Mouse (Mus musculus) E14TG2a.4 (cell line): ENCODE measurements around the gene Mxd3.

Experiments
- H3K27me3 ChIP-seq: 2 replicates; pipeline ENCODE4 v1.6.1; 2014; ENCODE audit warnings: low read length, control low read depth; ENCODE audit not compliant: insufficient read depth
- H3K36me3 ChIP-seq: 2 replicates; pipeline ENCODE4 v1.6.1; 2014; ENCODE audit warnings: low read length, control low read depth; ENCODE audit not compliant: insufficient read depth
- H3K4me1 ChIP-seq: replicated peaks from 2 replicates; pipeline ENCODE4 v1.6.1; 2014; ENCODE audit warnings: low read depth, low read length, control low read depth
- H3K4me3 ChIP-seq: replicated peaks from 2 replicates; pipeline ENCODE4 v1.5.1; 2014; ENCODE audit warnings: mild to moderate bottlenecking, low read length
- H3K9me3 ChIP-seq: 2 replicates; pipeline ENCODE4 v1.6.1; 2014; ENCODE audit warnings: low read length, control low read depth
- CTCF ChIP-seq: conservative IDR thresholded peaks from 2 replicates; pipeline ENCODE4 v1.5.1; 2014; ENCODE audit warnings: low read length
- NANOG ChIP-seq: IDR thresholded peaks from 2 replicates; pipeline ENCODE4 v1.6.1; 2014; ENCODE audit warnings: borderline replicate concordance, low read length, mixed read lengths
- POU5F1 ChIP-seq: IDR thresholded peaks from 2 replicates; pipeline ENCODE4 v1.6.1; 2014; ENCODE audit warnings: low read length, borderline replicate concordance

The Mxd3 gene

DNA sequence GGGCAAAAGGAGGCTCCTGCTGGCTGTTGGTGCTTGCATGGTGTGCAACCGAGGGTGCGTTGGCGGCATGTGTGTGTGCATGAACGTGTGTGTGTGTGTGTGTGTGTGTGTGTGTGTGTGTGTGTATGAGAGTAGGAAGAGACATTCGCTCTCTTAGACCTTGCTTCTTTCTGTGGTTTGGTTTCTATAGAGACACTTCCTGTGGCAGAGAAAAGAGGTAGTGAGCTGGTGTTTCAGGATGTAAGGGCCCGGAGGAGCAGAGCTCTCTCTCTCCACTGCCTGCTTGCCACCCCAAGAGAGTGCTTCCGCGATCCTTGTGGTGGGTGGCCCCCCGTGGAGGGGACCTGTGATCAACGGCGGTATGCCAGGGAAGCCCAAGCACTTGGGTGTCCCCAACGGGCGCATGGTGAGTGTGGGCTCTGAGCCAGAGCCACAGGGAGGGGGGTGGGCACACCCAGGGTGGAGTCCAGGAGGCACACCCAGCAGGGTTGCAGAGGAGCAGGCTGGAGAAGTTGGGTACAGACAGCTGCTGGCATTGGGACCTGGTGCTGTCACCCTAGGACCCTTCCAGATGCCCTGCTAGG is 40.0 kb upstream of the Mxd3 start, which contains the start of gene Rgs14:
Rgs14 (plus strand) TSS at position 202 of the 584 bp plus-strand sequence.
- Histone ChIP-seq H3K27me3 (peaks cover 50% of the 10 kb centered on the region), H3K4me1 (peaks cover 11% of the 10 kb centered on the region), H3K9me3 (no peaks in the 10 kb centered on the region), H3K36me3 (no peaks in the 10 kb centered on the region), H3K4me3 (peak within 1 kb of the TSS; percentile 35; the same call in 1 of the 2 replicates)
- TF ChIP-seq NANOG (no peak), POU5F1 (no peak), CTCF (no peak)

DNA sequence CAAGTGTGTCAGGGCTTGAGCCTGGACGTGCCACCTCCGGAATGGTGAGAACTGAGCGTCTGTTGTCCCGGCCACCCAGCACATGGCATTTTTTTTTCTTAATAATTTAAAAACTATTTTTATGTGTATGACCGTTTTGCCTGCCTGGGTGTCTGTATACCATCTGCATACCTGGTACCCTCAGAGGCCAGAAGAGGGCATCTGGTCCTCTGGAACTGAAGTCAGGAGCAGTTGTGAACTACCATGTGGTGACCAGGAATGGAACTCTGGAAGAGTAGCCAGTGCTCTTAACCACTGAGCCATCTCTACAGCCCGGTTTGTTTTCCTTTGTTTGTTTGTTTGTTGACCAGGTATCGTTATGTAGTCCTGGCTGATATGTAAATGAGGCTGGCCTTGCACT is 38.8 kb upstream of the Mxd3 start:
- Histone ChIP-seq H3K4me1 (peaks cover 14% of the 10 kb centered on the region), H3K27me3 (peaks cover 37% of the 10 kb centered on the region), H3K4me3 (no peak overlapping the region), H3K36me3 (no peaks in the 10 kb centered on the region), H3K9me3 (no peaks in the 10 kb centered on the region)
- no peak for TF ChIP-seq POU5F1
- no peak for TF ChIP-seq NANOG
- TF ChIP-seq CTCF, result no peak

DNA sequence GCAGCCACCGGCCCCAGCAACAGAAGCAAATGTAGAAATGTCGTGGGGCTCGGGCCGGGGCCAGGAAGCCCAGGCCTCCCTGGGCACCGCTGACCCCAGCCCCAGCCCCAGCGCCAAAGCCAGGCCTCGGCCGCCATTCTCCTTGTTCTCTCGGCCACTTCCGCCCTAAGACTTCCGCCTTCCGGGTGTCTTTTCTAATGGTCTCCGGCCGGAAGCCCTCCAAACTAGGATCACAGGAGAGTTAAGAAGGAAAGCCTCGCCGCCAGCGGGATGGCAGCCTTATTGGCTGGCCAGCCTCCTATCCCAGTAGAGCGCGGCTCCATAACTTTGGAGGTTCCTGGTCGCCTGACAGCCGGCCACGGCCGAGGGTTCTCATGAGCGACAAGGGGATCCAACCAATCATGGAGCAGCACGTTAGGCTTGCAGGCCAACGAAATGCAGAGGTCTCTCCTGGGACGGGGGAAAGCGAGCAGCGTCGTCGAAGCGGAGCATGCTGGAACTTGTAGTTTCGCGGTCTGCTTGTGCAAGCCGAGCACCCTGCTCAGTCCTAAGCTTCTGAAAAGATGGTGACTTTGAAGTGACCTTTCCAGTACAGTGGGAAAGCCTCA is 32.9 kb upstream of the Mxd3 start, which contains the start of gene Lman2:
Lman2 (minus strand) TSS at position 331 of the 608 bp plus-strand sequence.
- H3K4me3 ChIP-seq, result peak within 1 kb of the TSS; percentile 99

DNA sequence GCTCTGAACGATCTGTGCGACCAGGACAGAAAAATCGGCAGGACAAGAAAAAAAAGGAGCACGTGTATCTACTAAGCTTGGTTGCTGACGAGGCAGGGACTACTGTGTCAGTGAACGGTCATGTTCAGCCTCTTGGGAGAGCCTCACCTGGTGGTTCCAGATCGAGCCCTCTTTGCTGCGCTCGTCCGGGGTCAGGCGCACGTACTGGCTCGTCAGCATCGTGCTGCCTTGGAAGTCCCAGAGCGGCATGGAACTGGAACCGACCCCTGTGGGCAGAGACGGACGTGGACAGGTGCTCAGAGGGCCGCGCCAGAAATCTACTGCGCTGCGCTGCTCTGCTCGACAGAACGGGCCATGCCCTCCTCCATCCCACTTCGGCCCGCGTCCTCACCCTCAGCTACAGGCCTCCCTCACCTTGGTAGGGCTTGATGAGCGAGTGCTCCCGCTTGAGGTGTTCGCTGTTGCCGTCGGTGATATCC is 32.4 kb upstream of the Mxd3 start:
- TF ChIP-seq NANOG, result no peak
- no peak for TF ChIP-seq CTCF
- TF ChIP-seq POU5F1, result no peak
- Histone ChIP-seq H3K27me3 (no peaks in the 10 kb centered on the region), H3K4me3 (peak overlapping the region; percentile 99), H3K4me1 (peaks cover 49% of the 10 kb centered on the region), H3K36me3 (peaks cover 42% of the 10 kb centered on the region), H3K9me3 (no peaks in the 10 kb centered on the region)

More for the DNA sequence above, 32.9 kb upstream of the Mxd3 start, which contains the start of gene Lman2:
- Histone ChIP-seq H3K27me3 (no peaks in the 10 kb centered on the region), H3K36me3 (peaks cover 37% of the 10 kb centered on the region), H3K4me1 (peaks cover 48% of the 10 kb centered on the region), H3K9me3 (no peaks in the 10 kb centered on the region)
- no peak for TF ChIP-seq CTCF
- no peak for TF ChIP-seq POU5F1
- TF ChIP-seq NANOG, result no peak

- H3K4me1 ChIP-seq, result peaks cover 54% of the 10 kb centered on the region
- TF ChIP-seq NANOG, result no peak
- no peak for TF ChIP-seq CTCF
- no peak for TF ChIP-seq POU5F1
- peaks cover 50% of the 10 kb centered on the region for H3K36me3 ChIP-seq
- no peaks in the 10 kb centered on the region for H3K9me3 ChIP-seq
- H3K27me3 ChIP-seq, result no peaks in the 10 kb centered on the region
- peak overlapping the region; percentile 99 for H3K4me3 ChIP-seq
These were observed 31.5 kb upstream of the Mxd3 start for GRCm38 (mm10) chr13:55361145-55361544.

DNA sequence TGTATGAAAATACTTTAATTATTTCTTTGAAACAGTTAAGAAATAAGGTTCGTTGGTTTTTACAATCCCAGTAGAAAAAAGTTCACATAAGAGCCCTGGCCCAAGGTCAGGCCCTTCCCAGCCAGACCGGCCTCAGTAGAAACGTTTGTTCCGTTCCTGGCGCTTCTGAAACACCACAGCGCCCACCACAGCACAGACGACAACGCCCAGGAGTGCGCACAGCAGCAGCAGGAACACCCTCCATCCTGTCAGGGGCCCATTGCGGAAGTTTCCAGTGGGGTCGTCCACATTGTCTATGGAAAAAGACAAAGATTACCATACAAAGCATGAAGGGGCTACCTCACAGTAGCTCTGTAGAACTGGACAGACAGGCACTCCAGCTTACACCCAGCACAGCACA is 17.1 kb upstream of the Mxd3 start:
- peaks cover 90% of the 10 kb centered on the region for H3K36me3 ChIP-seq
- H3K9me3 ChIP-seq, result no peaks in the 10 kb centered on the region
- TF ChIP-seq NANOG (no peak), POU5F1 (no peak), CTCF (no peak)
- peaks cover 81% of the 10 kb centered on the region for H3K4me1 ChIP-seq
- H3K27me3 ChIP-seq, result no peaks in the 10 kb centered on the region
- H3K4me3 ChIP-seq, result no peak overlapping the region

DNA sequence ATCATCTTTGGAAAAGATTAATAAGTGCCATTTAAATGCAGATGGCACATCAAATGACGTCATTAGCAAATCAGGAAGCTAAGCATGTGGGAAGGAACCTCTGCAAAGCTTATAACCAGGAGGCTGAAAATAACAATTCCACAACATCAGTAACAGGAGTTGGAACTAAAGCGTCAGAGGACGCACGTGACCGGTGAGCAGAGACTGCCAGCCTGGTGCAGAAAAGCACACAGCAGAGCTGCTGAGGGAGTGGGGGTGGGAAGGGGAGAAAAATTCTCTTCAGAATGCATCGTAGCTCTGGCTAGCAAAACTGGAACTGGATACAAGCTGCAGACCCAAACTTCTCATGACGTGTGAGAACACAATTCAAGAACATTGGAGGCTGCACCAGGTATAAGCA is 14.7 kb upstream of the Mxd3 start:
- no peak for TF ChIP-seq CTCF
- no peak for TF ChIP-seq POU5F1
- no peak for TF ChIP-seq NANOG
- Histone ChIP-seq H3K4me1 (peaks cover 90% of the 10 kb centered on the region), H3K36me3 (peaks cover 65% of the 10 kb centered on the region), H3K4me3 (no peak overlapping the region), H3K27me3 (no peaks in the 10 kb centered on the region), H3K9me3 (no peaks in the 10 kb centered on the region)

- no peaks in the 10 kb centered on the region for H3K27me3 ChIP-seq
- H3K4me1 ChIP-seq, result peaks cover 97% of the 10 kb centered on the region
- H3K9me3 ChIP-seq, result no peaks in the 10 kb centered on the region
- H3K36me3 ChIP-seq, result peaks cover 47% of the 10 kb centered on the region
- 0 out of 2 replicates have a peak overlapping the region, but pooled peaks have one; percentile 13 for H3K4me3 ChIP-seq
- TF ChIP-seq NANOG (no peak), CTCF (no peak), POU5F1 (no peak)
These were observed 12.8 kb upstream of the Mxd3 start for GRCm38 (mm10) chr13:55342469-55342868.
